Mouse (Mus musculus) liver, adult 10 weeks (tissue): ENCODE results near the gene Gm4216. TPM values are rescaled to one million over a fixed set of nuclear protein-coding genes. Genes with fewer than 3 reads are reported as not detected.

Experiments
- polyA plus RNA-seq: library from polyadenylated mRNA; stranded (reverse); fragments of 350-450 nt; fragmentation: Illumina TruSeq; extraction: RNeasy Lipid Tissue Mini Kit (QIAGEN cat#74804); gene quantifications from one replicate; pipeline ENCODE4 v1.2.3, GENCODE M21; 2014; ENCODE audit warnings: low read depth, low replicate concordance

The Gm4216 gene
- not detected for polyA plus RNA-seq

GRCm38 (mm10) chr7:23019823-23020222 lies at the start of gene Gm4216:
Gene Gm4216, minus strand, starts transcription at chr7:23019923.

GRCm38 (mm10) chr7:23067356-23067755 lies 47.6 kb upstream of the Gm4216 start, which contains the start of gene Gm8720:
Gene Gm8720, minus strand, starts transcription at chr7:23067456.

GRCm38 (mm10) chr7:23055240-23055639 lies 35.5 kb upstream of the Gm4216 start, which contains the start of gene Vmn1r163:
Gene Vmn1r163, plus strand, starts transcription at chr7:23055540.

GRCm38 (mm10) chr7:22984573-22984972 lies 35.1 kb downstream of the Gm4216 start, which contains the start of gene Gm4214:
Gene Gm4214, minus strand, starts transcription at chr7:22984673.

Other genes with a start within 250 kb of the Gm4216 start
- gene Vmn1r158, start 229.1 kb downstream of the Gm4216 start, polyA plus RNA-seq = not detected
- gene Vmn1r159, start 176.3 kb downstream of the Gm4216 start, polyA plus RNA-seq = not detected
- not detected for gene Vmn1r160, start 148.7 kb downstream of the Gm4216 start, polyA plus RNA-seq
- not detected for gene Gm4214, start 35.2 kb downstream of the Gm4216 start, polyA plus RNA-seq
- not detected for gene Vmn1r163, start 35.6 kb upstream of the Gm4216 start, polyA plus RNA-seq
- not detected for gene Gm8720, start 47.5 kb upstream of the Gm4216 start, polyA plus RNA-seq
- not detected for gene Gm10662, start 124.6 kb upstream of the Gm4216 start, polyA plus RNA-seq
- not detected for gene Vmn1r165, start 197.4 kb upstream of the Gm4216 start, polyA plus RNA-seq
- gene Vmn1r166, start 231.8 kb upstream of the Gm4216 start, polyA plus RNA-seq = not detected